Mouse (Mus musculus) liver, embryonic 14.5 days (tissue): ENCODE measurements at regions not wholly inside any gene's neighbourhood (a gene's known extent, or its start where the extent isn't known, plus 50 kb on each side); places are given as distances from the start of the nearest gene placed in this dataset.

ENCODE experiments used
- CTCF ChIP-seq: IDR thresholded peaks from 2 replicates; pipeline ENCODE4 v1.5.1; 2016; ENCODE audit warnings: antibody characterized with exemption, low read depth, control low read depth
- EP300 ChIP-seq: IDR thresholded peaks from 2 replicates; pipeline ENCODE4 v1.6.1; 2016; ENCODE audit warnings: antibody characterized with exemption, low read depth

DNA sequence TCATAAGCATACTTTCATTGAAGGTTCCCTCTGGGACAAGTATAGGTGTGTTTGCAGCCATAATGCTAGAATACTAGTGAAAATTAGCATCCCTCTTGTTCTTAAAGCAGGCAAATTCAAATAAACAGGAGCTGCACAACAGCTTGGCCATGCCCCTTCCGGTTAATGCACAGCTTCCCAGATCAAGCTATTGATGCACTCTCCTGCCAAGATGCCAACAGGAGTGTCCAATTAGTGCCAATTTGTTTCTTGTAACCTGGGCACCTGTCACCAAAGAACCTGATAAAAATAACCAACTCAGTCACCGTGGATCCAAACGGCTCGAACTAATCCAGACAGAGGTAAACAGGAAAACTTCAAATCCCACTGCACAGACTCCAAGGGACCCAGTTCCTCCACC is 138.6 kb upstream of the Smarca2 start:
- no peak for TF ChIP-seq CTCF
- no peak for TF ChIP-seq EP300
